Mouse (Mus musculus) cerebellum, adult 8-10 months (tissue): Measurements from ENCODE around the gene Sik3.
A peak's percentile ranks its signal among the peaks of the same experiment; 100 is the strongest.

Experiments
- DNase-seq: peaks from one replicate; pipeline ENCODE4 v3.0.0; 2022

The Sik3 gene

DNA sequence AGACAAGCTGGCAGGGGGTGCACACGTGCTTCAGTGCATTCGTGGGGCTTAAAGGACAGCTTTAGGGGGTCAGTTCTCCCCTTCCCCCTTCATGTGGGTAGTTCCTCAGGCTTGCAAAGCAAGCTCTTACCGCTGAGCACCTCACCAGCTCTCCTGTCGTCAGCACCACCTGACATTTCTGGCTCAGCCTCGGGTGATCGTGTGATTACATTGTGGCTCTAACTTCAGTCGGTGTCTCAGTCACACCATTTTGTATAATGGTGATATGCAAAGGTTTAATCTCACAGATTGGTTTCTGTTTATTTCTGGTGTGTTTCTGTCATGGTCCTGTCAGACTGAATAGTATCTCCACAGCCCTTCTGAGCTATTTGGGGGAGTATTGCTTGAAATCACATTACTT, 186.3 kb downstream of the Sik3 start:
- no peak for DNase-seq

DNA sequence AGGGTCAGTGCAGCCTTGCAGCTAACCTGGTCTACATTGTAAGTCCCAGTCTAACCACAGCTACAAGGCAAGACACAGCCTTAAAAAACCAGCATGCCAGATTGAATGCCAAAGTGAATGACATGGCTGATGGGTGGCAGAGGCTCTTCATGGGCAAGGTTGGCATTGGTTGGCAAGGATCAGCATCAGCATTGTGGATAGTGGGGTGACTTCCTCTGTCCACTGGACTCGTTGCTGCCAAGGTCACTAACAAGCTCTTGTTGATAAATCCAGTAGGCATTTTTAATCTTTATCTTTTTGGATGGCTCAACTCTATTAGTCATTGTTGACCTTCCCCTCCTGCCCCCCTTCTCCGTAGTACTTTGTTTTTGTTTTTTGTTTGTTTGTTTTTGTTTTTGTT, 187.0 kb downstream of the Sik3 start:
- no peak for DNase-seq

- no peak for DNase-seq
These were observed 194.3 kb downstream of the Sik3 start for GRCm38 (mm10) chr9:46206834-46207500.

DNA sequence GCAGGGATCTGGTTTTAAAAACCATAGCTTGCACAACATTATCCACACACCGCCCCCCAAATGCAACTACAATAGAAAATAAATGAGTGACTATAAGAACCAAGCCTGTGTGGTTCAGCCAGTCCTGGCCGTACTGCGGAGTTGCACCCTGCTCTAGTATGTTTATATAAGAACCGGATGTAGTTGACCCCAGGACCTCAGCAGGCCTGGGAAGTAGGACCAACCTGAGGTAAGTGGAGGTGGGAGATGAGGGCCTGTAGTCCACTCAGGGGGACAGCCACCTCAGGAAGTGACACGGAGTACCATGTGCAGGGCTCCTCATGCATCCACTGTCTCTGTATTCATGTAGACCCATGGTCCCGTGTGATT, 194.9 kb downstream of the Sik3 start:
- no peak for DNase-seq

GRCm38 (mm10) chr9:46208401-46208974, 195.9 kb downstream of the Sik3 start:
- DNase-seq: peak; percentile 48

DNA sequence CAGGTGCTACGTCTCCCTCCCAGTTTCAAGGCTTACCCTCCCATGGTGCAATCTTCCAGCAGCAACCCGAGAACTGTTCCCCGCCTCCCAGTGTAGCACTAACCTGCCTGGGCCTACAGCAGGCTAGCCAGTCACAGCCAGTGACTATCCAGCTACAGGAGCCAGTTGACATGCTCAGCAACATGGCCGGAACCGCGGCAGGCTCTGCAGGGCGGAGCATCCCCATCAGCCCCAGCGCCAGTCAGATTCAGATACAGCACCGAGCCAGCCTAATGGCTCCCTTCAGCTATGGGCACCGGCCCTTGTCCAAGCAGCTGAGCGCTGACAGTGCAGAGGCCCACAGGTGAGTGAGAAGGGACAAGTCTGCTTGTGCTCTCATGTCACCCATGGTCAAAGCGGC, 197.9 kb downstream of the Sik3 start:
- no peak for DNase-seq

DNA sequence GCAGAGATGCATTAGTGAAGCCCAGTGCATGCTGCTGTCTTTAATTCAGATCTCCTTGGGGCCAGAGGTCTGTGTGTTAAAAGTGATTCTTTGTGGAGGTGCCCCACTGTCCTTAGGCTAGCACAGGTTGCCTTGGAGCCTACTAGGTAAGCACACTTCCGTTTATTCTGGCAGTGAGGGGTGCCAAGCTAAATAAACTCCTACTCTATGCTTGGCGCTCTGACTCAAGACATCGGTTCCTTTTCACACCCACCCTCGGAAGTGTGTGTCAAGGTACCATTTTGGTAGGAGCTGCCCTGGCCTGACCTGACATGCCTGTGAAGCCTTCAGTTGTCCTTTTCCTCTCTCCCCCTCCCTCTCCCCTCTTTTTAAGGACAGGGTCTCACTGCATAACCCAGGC, 201.7 kb downstream of the Sik3 start:
- no peak for DNase-seq

GRCm38 (mm10) chr9:46214946-46215337, 202.3 kb downstream of the Sik3 start:
- DNase-seq: no peak

- peak; percentile 56 for DNase-seq
These were observed 203.0 kb downstream of the Sik3 start for GRCm38 (mm10) chr9:46215338-46216322.

GRCm38 (mm10) chr9:46216744-46217470, 204.3 kb downstream of the Sik3 start:
- no peak for DNase-seq

DNA sequence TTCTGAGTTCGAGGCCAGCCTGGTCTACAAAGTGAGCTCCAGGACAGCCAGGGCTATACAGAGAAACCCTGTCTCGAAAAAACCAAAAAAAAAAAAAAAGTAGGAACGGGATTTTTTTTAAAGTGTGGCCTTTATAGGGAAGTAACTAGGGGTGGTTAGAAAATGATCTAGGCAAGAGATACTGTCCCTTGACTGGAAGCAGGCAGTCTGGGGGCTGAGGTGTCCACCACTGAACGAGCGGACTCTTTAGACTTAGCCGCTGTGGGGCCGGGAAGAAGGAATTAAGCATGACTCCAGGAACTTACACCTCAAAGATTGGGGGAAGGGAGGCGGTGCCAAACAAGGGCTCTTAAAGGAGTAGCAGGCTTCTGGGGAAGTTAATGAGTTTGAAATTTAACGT, 205.6 kb downstream of the Sik3 start:
- DNase-seq: no peak

DNA sequence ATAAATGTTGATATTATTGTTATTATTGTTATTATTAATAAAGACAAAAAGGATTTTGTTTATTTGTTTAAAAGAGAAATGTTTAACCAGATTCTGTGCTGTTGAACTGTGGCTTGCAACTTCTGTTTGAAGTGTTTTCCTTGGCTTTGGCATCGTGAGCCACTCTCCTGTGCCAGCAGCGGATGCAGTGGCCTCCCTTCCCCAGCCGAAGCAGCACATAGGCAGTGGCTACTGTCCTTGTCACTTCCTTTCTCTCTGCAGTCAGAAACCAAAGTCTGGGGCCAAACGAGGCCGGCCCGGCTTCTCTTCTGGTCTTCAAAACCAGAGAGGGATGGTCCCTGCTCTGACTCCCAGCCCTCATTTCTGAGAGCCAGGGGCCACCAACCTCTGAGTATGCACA, 210.5 kb downstream of the Sik3 start:
- DNase-seq: no peak

GRCm38 (mm10) chr9:46224101-46224500, 211.5 kb downstream of the Sik3 start:
- no peak for DNase-seq

DNA sequence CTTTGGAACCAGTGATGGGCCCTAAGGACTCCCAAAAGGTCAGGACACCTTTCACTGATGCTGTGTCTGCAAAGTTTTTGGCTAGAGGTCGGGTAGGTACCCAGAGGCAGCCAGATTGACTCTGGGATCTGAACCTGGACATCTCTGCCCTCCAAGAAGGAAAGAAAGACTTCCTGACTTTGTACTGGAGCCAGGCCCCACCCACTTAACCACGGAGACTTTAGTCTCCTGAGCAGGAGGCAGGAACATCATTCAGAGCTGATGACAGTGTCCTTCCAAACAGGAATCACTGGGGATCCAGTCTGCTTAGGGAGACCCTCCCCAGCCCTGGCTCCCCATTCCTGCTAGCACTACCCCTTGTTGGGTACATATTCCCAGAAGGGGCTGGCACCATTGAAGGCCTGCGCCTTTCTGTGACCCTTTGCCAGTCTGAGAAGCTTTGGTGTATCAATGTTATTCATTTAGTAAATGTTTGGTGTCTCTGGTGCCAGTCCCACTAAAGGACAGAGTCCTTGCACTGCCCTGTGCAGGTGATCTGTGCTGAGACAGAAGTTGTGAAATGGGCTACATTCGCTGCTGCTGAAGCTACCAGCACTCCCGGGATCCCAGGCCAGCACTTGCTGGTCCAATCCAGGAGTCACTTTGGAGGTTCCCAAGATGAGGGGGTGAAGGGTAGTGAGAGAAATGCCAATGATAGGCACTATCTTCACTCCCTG, 212.5 kb downstream of the Sik3 start:
- DNase-seq: no peak

DNA sequence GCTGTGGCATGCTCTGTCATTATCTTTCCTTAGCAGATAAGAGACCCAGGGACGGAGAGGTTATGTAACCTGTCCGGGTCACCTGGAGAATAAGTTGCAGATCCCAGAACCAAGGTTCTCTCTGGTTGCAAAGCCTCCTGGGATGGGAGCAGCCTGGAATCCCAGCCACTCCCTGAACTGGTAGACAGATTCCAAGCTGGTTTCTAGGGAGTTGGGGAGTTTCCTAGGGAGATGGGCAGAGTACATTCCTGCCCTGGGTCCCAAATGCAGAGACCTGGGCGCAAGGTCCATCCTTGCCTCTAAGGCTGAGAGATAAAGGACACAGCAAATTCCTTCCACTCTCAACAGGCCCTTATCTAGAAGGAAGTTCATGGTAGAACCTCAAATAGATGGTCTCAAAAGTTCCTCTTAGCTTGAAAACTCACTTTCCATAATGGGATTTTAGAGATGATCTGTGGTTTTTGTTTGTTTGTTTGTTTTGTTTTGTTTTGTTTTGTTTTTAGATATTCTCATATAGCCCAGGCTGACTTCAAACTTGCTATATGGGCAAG, 214.5 kb downstream of the Sik3 start:
- DNase-seq: no peak

- DNase-seq: no peak
These were observed 215.9 kb downstream of the Sik3 start, which contains the start of gene Apoa1 for GRCm38 (mm10) chr9:46228491-46228890. Gene Apoa1 (plus strand): TSS chr9:46228580.

GRCm38 (mm10) chr9:46229573-46230449, 217.2 kb downstream of the Sik3 start:
- DNase-seq: peak; percentile 91

DNA sequence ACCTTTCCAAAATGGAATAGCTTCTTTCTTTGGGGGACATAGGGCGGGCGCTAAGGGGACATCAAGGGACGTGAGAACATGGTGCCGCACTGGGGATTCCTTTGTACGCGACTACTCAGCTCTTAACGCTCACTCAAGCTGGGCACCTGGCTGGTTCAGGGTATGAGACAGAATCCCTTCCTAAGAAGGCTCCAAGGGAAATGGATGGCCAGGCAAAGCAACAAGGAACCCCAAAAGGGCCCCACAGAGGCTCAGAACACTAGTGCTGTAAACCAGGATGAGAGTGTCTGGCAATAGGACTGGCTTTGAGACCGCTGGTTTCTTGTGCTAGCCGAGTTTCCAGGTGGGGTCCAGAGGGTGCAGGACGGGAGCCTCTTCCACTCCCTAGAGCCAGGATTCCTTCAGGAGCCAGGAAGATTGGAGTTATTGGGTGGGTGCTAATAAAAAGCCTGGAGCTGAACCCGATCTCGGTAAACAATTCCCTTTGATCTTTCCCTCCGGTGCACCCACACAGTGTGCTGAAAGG, 217.9 kb downstream of the Sik3 start:
- DNase-seq: no peak

DNA sequence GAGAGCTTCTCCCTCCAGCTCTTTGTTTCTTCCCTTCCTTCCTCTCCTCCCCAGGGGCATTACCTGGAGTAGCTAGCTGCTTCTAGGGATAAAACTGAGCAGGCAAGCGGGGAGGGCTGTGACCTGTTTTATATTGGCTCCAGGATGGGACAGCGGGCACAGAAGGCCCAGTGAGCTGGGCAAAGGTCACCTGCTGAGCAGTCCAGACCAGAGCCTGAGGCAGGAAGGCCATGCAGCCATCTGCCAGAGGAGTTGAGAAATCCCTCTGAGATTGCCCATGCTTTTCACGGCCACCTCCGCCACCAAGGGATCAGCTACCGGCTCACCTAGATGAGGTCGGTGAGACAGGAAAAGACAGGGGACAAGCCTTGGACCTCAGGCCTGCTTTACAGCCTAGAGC, 222.6 kb downstream of the Sik3 start:
- DNase-seq: peak; percentile 49

DNA sequence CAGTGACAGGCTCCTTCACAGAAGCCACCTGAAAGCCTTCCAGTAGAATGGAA, 222.8 kb downstream of the Sik3 start, which contains the start of gene Apoc3:
Gene Apoc3 (minus strand): TSS at position 41 of the 53 bp plus-strand sequence.
- DNase-seq: no peak

DNA sequence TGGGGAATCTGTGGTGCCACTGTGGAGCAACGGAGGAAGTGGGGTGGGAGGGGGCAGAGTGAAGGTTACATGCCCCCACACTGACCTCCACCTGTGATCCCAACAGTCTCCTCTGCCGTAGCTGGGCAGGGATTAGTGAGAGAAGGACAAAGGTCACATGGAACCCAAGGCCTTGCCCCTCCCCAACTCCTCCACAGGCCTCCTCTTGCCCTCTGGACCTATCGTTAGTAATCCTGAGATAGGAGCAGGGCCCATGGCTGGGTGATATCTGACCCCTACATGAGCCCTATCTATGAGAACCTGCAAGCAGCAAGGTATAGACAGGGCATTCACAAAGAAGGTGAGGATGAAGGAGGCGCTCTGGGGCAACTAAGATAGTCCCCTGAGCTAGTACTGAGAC, 223.0 kb downstream of the Sik3 start:
- DNase-seq: no peak
